Mouse (Mus musculus) gastrocnemius, postnatal 14 days (tissue): ENCODE measurements at regions not wholly inside any gene's neighbourhood (a gene's known extent, or its start where the extent isn't known, plus 50 kb on each side); places are given as distances from the start of the nearest gene placed in this dataset.
A peak's percentile ranks its signal among the peaks of the same experiment; 100 is the strongest.
"Not testable (repeated sequence)": the region's sequence is repeated elsewhere in the genome, so short reads cannot be mapped to it uniquely, and the experiment has no call there.

ENCODE experiments used
- DNase-seq: peaks from one replicate; pipeline ENCODE4 v3.0.0; 2021; ENCODE audit warnings: mixed read lengths
- intact Hi-C: fragments of 180-260 bp; cut with DNase I; formaldehyde crosslinking; loops from one replicate; pipeline ENCODE4 v1.15.1; 2025; ENCODE audit warnings: low total_unique reads

DNA sequence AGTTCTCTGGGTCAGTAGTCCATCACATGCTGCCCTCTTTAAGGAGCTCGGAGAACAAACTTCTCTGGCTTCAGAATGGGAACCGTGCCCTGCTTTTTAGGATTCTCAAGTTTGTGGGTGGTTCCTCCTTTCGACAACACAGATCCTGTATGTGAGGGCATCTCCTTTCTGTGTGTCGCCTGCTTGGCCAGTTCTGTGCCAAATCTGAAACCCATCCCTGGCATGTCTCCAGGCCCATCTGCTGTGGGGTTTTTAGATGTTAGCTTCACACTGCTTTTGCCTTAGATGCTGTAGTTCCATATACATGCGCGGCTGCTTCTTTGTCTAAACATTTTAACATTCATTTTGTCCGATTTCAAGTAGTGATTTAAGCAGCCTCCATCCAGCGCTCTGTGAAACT, 93.0 kb upstream of the Vldlr start:
- intact Hi-C loops, result loop anchor here (5.0 kb wide), 1 partner anchor 294 kb away; no protein-coding TSS in a partner anchor
- no peak for DNase-seq

- peak; percentile 51 for DNase-seq
- intact Hi-C loops, result loop anchor here (5.0 kb wide), 1 partner anchor 293 kb away; no protein-coding TSS in a partner anchor
Observed at GRCm38 (mm10) chr19:27123806-27124469, 92.3 kb upstream of the Vldlr start.

- intact Hi-C loops, DNase-seq: not testable (repeated sequence)
Observed at GRCm38 (mm10) chr19:27128501-27128900, 87.8 kb upstream of the Vldlr start.

DNA sequence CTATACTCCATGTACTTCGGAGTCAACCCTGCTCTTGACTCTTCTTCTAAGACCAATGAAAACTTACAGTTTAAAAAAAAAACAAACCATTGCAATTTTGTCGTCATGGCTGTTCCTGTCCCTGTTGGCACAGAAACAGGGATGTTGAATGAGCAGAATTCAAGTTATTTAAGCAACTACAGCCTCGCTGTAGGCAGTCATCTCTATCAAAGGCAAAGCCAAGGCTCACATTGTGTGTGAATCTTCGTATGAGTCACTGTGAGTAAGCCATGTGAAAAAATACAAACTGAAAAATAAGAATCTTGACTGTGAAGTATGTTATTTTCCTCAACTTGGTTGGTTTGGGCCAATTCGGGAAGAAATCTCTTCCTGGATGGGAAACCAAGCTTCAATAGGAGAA, 81.9 kb upstream of the Vldlr start:
- intact Hi-C loops, result no loop called here
- no peak for DNase-seq

DNA sequence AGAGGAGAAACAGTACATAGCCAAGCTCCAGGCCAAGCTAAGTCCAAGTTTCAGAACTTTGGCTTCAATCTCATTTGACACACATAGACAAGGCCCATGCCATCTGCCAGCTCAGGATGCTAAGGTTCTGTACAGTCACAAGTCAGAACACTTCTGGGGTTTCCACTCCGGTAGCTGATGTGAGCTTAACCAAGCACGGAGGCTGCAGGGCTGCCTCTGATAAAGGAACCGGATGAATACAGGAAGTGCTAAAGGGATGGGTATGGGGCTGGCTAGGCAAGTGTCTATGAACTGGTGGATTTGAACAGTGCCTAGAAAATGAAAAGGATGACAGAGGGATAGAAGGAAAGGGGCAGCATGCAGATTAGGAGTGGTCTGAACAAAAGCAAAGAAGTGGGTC, 75.4 kb upstream of the Vldlr start:
- intact Hi-C loops, result no loop called here

GRCm38 (mm10) chr19:27142181-27142580, 74.1 kb upstream of the Vldlr start:
- intact Hi-C loops, result no loop called here
- DNase-seq, result no peak

More for the DNA sequence above, 75.4 kb upstream of the Vldlr start:
- no peak for DNase-seq

GRCm38 (mm10) chr19:27147404-27147803, 68.9 kb upstream of the Vldlr start:
- intact Hi-C loops, result no loop called here
- peak; percentile 21 for DNase-seq

DNA sequence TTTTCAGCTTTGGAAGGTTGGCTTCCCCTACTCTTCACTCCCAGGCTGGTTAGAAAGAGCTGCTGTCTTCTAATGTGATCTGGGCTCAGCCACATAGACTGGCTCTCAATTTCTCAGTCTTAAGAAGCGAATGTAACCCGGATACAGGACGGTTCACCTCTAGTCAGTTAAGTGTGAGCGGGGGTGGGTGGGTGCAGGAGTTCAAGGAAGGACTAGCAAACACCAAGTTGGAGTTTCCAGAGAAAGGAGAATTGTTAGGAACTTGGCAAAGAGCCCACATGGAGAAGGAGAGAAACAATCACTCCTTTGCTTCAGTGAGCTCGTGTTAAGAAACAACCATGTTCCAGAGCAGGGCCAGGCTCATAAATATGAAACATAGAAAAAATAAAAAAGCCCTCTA, 68.0 kb upstream of the Vldlr start:
- intact Hi-C loops, result no loop called here
- no peak for DNase-seq

GRCm38 (mm10) chr19:27149567-27149966, 66.7 kb upstream of the Vldlr start:
- no peak for DNase-seq
- intact Hi-C loops, result no loop called here

DNA sequence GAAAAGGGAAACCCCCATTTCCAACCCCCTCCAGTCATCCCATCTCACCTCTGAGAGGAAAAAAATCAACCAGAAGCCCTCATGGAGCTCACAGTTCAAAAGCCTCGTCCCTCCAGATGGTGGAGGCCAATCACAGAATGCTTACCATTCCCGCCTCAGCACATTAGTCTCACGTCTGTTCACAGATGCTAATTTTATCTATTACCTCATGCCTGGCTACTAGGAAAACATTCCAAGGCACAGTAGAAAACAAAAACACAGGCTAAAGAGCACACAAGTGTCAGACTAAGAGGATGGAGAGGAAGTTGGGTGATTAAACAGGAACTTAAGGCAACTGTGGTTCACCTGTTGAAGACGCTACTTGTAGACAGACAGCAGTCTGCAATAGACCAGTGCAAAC, 54.4 kb upstream of the Vldlr start:
- no peak for DNase-seq
- intact Hi-C loops, result no loop called here
